Mouse (Mus musculus) liver (tissue): ENCODE results near the gene H60b.
"Not testable (repeated sequence)": the region's sequence is repeated elsewhere in the genome, so short reads cannot be mapped to it uniquely, and the experiment has no call there.

ENCODE experiments used
- DNase-seq: peaks from one replicate; pipeline ENCODE4 v3.0.0-alpha.2; 2020; ENCODE audit warnings: mixed read lengths

Gene H60b

DNA sequence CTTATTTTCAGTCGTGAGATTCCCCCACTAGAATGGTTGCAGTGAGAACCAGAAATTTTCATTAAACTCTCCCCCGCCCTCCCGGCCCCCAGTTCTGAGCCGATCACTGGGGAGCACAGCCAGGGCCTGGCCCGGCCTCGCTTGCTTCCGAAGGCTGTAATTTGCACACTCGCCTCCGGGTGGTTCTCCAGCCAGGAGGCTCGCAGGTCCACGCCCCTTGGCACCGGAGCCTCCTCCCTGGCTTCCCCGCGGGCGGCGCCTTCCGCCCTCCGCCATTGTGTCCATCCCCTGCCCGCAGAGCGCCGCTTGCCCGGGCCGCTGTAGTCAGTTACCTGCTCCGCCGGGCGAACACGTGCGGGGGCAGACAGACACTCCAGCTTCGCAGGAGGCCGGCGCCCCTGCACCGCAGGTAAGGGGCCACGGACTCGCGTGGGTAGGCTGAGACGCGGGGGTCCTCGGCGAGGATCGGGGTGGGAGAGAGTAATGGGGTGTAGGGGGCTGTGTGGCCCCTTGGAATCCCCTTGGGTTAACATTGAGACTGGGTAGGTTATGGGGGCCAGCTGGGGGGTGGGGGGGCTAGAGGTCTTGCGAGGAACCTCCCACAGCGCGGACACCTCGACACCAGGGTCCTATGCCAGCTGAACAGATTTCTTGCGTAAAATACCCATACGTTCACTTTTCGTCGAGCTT, at the start of gene H60b, which contains the start of gene Raet1e:
Gene H60b (plus strand): TSS at position 277 of the 690 bp plus-strand sequence.
Gene Raet1e (plus strand): TSS at position 260 of the 690 bp plus-strand sequence.
- DNase-seq = peak; percentile 25

DNA sequence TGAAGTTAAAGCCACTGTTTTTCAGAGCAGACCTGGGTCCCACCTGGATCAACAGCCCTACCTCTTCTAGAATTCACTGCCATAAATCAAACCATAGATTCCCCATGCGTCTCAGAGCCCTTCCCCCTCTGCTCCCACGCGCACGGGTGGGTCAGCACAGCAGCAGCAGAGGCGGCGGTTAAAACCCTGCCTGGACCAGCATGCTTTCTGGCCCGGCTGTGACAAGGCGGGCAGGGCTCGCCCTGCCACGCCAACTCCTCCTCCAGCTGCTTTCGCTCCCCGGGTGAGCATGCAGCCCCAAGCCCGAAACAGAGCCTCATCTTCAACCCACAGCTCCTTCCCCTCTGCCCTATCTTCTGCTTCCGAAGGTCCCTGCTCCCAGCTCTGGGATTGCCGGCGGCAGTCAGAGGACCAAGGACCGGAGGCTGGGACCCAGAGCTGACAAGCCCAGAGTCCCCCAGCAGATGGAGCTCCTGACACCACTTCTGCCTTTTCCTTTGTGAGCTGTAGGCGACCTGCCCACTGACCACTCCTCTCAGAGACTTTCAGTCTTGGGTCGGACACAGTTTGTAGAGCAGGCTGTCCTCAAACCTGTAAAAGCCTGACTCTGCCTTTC, 17.6 kb upstream of the H60b start:
- DNase-seq = peak; percentile 58

DNA sequence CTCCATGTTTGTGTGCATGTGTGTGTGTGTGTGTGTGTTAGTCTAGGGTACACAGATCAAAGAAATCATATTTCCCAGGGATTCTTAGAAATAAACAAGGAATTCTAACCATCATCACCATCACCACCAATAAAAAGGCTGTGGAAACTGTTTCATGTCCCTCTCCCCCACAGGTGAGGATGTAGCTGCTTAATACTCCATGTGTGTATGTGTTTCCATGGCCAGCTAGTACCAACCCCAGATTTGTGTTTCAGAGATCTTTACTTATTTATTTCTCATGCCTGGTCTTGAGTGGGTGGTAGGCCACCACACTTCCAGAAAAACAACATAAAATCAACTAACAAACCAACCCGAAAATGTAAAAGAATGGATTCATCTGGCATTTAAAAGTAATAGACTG, 16.2 kb upstream of the H60b start:
- peak; percentile 43 for DNase-seq

DNA sequence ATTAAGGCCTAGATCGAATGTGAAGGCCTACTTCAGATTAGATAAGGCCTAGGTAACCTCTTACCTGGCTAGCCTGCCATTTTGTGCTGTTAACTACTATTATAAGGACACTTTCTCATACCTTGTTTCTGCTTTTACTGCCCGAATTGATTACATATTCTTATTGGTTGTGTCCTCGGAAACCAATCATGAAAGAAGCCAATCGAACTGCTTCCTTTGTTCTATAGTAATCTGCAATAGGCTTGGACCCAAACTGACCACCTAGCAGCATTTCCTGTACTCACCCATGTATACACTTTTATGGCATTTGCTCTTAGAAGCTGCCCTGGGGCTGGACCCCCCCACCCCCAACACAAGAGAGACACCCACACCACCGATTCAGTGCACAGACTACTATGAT, 15.5 kb upstream of the H60b start:
- no peak for DNase-seq

DNA sequence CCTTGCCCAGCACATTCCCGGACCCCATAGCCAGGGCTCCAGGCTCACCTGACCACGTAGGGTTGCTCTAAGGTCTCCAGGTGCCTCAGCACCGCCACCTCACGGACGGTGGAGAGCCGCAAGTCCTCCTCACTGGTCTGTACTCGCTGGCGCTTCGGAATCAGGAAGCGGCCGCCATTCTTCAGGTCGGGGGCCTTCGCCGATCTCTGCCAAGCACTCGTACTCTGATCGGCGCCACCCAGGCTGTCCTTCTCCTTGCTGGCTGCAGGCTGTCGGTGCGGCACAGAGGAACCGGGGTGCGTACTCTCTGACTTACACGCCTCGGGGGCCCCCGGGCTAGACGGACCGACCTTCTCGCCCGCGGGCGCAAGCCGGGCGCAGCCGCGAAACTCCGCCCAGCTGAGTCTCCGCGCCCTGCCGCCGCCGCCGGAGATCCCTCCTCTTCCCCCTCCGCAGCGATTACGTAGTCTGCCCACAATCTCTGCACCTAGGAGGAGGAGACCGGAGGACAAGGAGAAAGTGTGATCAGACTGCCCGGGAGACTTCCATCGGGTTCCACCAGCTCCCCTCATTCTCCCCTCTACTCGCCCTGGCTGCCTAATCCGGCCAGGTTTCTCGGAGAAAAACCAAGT, 9.8 kb upstream of the H60b start:
- DNase-seq = peak; percentile 61

DNA sequence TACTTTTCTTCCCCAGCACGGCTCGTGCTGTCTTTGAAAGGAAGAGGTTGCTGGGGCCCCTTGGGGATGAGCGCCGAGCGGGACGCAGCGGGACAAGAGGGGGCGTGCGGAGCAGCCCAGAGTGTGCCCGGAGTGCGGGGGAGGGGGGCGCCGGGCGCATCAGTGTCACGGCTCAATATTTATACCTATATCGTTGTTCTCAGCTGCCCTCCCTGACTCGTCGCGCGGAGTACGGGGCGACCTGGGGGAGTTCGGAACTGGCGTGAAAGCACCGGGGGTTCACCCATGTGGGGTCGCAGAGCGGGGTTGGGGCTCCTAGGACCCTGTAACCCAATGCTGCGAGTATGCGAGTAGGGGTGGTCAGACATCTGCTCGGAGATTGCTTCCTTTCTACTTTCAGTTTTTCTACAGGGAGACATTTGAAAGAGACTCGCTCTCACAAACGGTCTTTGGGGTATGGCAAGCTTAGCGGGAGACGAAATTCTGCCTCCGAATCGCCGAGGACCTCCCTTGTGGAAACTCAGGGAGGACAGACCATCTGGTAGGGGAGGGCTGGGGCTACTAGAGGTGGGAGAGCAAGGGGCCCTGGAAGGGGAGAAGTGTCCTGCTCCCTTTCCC, 9.2 kb upstream of the H60b start, which contains the start of gene E030030I06Rik:
Gene E030030I06Rik (minus strand): TSS at position 198 of the 618 bp plus-strand sequence.
- DNase-seq = no peak

DNA sequence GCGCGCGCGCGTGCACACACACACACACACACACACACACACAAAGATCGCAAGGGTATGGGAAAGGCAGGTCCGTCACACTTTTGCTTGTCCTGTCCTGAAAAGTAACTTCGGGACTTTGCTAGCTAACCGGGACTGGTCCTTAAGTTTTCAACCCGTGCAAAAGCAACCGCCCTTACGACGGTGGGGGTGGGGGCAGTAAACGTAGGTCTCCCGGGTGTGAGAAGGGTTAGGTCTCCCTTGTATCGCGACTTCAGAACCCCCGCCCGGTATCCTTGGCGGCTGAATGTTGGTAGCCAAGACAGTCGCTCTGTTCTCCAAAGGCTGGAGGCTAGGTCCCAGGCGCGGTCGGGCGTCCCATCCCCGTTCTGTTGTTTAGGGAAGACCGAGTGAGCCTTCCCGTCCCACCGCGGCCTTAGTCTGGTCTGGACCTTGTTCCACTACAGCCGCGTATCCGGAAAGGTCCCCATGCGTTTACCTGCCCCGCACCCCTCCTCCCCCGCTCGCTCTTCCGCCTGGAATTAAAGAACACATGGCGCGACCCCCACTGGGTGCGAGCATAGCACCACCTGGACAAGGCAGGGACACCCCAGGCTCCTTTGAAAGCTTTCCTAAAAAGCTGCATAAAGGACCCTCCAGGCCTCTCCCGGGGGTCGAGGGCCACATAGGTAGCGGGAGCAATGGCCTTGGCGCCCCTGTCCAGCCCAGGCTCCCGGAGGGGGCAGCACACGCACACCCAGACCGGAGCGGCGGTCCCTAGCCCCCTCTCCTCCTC, 8.5 kb upstream of the H60b start:
- no peak for DNase-seq

DNA sequence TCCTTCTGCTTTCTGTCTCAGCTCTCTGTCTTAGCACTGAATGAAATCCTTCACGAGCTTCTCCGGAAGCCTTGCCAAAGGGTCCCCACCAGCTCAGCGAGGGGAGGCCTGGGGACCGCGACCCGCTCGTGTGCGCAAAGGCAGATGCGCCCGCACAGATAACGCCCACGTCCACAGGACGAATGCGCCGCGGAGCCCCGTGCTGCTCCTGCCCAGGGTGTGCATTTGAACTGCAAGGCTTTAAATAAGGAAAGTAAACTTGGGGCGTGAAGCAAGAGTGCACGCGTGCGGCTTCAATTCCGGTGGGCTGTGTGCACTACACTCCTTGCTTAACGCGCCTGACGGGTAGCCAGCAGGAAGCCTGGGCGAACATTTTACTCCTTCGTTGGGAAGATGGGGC, 7.8 kb upstream of the H60b start:
- no peak for DNase-seq

DNA sequence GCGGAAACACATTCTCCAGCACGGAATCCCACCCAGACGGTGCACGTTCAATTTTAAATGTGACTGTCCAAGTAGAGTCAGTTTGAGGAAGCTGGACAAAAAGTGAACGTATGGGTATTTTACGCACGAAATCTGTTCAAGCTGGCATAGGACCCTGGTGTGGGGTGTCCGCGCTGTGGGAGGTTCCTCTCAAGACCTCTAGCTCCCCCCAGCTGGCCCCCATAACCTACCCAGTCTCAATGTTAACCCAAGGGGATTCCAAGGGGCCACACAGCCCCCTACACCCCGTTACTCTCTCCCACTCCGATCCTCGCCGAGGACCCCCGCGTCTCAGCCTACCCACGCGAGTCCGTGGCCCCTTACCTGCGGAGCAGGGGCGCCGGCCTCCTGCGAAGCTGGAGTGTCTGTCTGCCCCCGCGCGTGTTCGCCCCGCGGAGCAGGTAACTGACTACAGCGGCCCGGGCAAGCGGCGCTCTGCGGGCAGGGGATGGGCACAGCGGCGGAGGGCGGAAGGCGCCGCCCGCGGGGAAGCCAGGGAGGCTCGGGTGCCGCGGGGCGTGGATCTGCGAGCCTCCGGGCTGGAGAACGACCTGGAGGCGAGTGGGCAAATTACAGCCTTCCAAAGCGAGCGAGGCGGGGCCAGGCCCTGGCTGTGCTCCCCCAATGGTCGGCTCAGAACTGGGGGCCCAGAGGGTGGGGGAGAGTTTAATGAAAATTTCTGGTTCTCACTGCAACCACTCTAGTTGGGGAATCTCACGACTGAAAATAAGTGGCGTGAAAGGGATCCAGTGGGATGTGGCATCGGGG, 7.1 kb upstream of the H60b start:
- DNase-seq = not testable (repeated sequence)

DNA sequence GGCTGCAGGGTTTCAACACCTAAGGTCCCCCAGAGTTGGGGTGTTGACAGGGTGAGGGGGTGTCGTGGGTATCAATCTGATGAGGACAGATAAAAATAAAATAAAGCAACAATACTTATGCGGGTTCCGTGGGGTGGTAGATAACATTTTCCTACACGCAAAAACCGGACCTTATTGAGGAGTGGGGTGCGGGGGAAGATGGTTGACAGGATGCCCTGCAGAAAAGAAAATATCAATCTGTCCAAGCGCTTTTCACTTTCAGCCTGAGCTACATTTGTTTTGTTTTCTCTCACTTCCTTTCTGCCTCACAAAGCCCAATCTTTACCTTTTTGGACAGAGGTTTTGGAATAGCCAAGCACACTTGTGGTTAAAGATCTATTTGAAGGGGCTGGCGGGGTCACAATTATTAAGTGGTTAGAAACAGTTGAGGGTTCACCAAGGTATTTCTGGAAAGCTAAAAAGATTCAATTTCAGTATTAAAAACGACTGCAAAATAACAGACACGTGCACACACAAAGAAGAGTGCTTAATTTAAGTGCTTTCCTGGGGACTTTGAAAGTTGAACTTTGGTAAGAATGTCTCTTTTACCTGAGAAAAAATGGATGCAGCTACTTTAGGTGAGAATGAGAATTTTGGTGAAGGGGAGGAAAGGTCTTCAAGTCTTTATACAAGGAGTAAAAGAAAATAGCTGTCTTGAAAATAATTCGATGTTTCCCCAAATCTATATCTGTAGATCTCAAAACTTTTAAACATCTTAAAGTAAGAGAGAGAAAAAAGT, 6.3 kb upstream of the H60b start:
- DNase-seq = not testable (repeated sequence)

DNA sequence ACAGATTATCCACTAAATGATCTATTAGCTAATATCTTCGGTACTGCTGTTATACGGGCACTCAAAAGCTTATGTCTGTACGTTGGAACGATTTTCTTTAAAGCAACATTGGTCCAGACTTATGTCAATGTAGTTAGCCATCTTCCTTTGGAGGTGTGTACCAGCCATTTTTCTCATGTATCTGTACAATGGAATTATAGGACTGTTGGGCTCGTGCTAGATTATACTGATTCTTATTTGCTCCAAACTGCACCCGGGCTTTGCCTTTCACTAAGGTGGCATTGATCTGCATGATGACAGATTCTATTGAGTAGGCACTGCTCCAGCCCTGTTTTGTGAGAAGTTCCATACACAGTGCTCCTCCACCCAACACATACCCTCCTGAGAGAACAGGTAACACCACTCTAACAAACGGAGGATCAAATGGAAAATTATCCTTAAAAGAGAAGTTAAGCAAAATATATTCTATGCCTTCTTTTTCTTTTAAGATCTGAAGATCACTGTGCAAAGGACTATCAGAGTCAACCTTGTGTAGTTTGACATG, 5.2 kb upstream of the H60b start:
- not testable (repeated sequence) for DNase-seq

DNA sequence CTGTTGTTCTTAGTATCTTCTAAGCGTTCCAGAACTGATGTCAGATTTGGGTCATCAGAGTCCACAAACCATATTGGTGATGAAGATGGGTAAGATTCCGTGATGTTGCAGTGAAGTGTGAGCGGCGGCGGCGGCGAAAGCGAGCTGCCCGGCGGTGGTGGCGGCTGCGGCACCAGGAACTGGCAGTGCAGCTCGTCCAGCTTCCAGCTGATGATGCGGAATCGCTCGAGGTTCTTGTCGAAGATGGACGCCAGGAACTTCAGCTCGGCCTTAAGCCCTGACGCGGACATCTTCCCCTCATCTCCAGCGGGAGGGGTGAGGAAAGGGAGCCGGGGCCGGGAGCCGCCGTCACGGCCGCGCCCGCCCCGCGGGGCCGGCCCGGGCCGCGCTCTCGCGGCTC, 4.3 kb upstream of the H60b start:
- not testable (repeated sequence) for DNase-seq

DNA sequence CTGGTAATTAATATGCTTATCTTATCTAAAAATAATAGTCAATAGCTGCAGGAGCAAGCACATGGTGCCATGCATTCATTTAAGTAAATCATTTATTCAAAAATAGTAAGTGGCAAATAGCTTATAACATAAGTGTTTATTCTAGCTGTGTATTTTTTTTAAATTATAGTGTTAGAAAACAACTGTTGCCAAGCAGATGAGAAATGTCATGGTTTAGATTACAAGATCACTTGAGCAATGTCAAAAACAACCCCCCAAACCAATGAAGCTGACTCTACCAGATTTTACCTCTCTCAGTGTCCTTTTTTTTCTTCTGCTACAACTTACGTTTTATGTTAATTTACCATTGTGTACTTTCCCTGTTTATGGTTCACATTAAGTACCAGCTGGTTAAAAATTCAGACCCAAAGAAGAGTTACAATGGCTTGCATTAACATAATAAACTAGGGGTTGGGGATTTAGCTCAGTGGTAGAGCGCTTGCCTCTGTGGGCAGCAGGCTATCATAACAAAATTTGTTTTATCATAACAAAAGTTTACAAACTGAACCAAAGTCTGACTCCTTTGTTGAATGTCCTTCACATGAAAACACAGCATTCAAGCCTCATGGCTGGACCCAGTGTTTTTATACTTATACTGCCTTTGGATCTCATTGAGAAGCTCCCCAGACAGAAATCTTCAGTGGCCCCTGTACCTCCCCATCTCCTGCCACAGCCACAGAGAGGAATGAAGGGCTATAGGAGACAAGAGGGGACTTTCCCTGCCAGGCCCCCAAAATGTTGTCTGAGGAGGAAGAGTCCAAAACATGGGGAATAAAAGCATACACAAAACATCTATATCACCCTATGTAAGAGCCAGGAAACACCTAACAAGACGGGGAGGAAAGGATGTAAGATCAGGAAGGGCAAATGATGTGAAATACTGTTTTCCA, 3.3 kb upstream of the H60b start:
- DNase-seq = no peak

DNA sequence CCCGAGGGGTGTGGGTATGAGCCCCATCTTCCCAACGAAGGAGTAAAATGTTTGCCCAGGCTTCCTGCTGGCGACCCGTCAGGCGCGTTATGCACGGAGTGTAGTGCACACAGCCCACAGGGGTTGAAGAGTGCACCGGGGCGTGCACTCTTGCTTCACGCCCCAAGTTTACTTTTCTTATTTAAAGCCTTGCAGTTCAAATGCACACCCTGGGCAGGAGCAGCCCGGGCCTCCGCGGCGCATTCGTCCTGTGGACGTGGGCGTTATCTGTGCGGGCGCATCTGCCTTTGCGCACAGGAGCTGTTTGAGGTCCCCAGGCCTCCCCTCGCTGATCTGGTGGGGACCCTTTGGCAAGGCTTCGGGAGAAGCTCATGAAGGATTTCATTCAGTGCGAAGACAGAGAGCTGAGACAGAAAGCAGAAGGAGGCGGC, 760 bp downstream of the H60b start:
- no peak for DNase-seq

DNA sequence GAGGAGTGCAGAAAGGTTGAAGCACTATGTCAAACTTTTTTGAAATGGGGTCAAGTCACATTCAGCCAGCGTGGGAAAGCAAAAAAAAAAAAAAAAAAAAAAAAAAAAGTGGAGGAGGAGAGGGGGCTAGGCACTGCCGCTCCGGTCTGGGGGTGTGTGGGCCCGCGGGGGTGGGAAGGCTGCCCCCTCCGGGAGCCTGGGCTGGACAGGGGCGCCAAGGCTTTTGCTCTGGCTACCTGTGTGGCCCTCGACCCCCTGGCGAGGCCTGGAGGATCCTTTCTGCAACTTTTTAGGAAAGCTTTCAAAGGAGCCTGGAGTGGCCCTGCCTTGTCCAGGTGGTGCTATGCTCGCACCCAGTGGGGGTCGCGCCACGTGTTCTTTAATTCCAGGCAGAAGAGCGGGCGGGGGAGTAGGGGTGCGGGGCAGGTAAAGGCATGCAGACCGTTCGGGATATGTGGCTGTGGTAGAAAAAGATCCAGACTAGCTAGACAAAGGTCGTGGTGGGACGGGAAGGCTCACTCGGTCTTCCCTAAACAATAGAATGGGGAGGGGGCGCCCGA, 1.3 kb downstream of the H60b start:
- no peak for DNase-seq

DNA sequence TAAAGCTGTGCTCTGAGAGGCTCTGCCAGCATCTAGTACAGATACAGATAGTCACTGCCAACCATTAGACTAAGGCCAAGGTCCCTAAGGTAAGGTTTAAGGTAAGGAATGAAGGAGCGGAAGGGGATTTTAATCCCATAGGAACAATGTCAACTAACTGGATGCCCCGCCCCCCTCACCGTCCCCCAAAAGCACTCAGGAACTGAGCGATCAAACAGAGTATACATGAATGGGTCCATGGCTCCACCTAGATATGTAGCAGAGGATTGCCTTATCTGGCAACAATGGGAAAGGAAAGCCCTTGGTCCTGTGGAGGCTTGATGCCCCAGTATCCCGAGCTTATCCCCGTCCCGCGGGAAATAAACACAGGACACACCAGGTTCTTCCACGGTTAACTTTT, 4.9 kb downstream of the H60b start:
- DNase-seq = not testable (repeated sequence)

DNA sequence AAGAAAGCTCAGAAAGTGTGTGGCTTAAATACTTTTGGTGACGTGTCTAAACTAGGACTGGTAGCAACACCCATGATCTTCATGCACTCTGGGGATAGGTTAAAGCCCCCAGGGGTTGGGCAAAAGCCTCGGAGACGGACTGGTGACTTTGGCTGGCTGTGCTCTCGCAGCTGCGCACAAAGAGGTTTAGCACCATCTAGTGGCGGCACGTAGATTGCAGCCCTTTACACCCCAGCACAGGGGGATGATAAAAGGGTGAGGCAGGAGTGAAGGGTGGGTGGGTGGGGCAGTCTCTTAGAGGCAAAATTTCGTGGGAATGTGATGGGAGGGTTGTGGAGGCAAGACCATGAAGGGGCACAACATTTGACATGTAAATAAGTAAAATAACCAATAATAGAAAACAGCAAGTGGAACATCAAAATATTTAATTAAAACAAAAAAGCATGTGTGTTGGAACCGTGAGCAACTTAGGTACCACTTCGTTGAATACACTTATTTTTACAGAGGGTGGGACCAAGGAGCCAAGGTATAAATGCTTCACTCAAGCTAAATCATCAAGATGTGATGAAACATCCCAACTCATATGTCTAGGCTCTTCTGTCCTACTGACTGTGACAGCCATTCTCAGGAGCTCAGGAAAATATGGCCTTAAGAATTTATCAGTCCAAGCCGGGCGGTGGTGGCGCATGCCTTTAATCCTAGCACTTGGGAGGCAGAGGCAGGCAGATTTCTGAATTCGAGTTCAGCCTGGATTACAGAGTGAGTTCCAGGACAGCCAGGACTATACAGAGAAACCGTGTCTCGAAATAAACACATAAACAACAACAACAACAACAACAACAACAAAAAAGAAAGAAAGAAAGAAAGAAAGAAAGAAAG, 5.6 kb downstream of the H60b start:
- DNase-seq = peak; percentile 49
